Mouse (Mus musculus): ENCODE results near the gene Tmpo. TPM values are rescaled to one million over a fixed set of nuclear protein-coding genes. Genes with fewer than 3 reads are reported as not detected.
A peak's percentile ranks its signal among the peaks of the same experiment; 100 is the strongest.
"Not testable (repeated sequence)": the region's sequence is repeated elsewhere in the genome, so short reads cannot be mapped to it uniquely, and the experiment has no call there.

The Tmpo gene
- total RNA-seq, 2 experiments from 2014 or later, result 56.9 to 66.7 TPM

- DNase-seq, result no peak
- intact Hi-C loops (cut with DNase I; ENCODE audit: low total_unique reads), result no loop called here
These were observed 7.7 kb upstream of the Tmpo start for GRCm38 (mm10) chr10:91188684-91189287.

GRCm38 (mm10) chr10:91187872-91188271 lies 6.8 kb upstream of the Tmpo start:
- intact Hi-C loops (cut with DNase I; ENCODE audit: low total_unique reads), result no loop called here
- peak; percentile 62 for DNase-seq

GRCm38 (mm10) chr10:91187349-91187748 lies 6.2 kb upstream of the Tmpo start:
- no peak for DNase-seq
- intact Hi-C loops (cut with DNase I; ENCODE audit: low total_unique reads), result no loop called here

- intact Hi-C loops (cut with DNase I; ENCODE audit: low total_unique reads), result no loop called here
- no peak for DNase-seq
These were observed 4.6 kb upstream of the Tmpo start for GRCm38 (mm10) chr10:91185721-91186120.

- intact Hi-C loops (cut with DNase I; ENCODE audit: low total_unique reads); DNase-seq: not testable (repeated sequence)
These were observed 3.8 kb upstream of the Tmpo start for GRCm38 (mm10) chr10:91184893-91185292.

GRCm38 (mm10) chr10:91183316-91183715 lies 2.2 kb upstream of the Tmpo start:
- intact Hi-C loops (cut with DNase I; ENCODE audit: low total_unique reads), result no loop called here

GRCm38 (mm10) chr10:91182291-91182990 lies 1.3 kb upstream of the Tmpo start:
- DNase-seq, result no peak
- intact Hi-C loops (cut with DNase I; ENCODE audit: low total_unique reads), result no loop called here

More at GRCm38 (mm10) chr10:91183316-91183715, 2.2 kb upstream of the Tmpo start:
- DNase-seq, result peak; percentile 43

GRCm38 (mm10) chr10:91181461-91182288 lies 560 bp upstream of the Tmpo start:
- peak; percentile 100 for DNase-seq
- intact Hi-C loops (cut with DNase I; ENCODE audit: low total_unique reads), result no loop called here

GRCm38 (mm10) chr10:91180301-91180700 lies 814 bp downstream of the Tmpo start:
- intact Hi-C loops (cut with DNase I; ENCODE audit: low total_unique reads), result no loop called here
- no peak for DNase-seq

GRCm38 (mm10) chr10:91179834-91180233 lies 1.3 kb downstream of the Tmpo start:
- no peak for DNase-seq
- intact Hi-C loops (cut with DNase I; ENCODE audit: low total_unique reads), result no loop called here

- no peak for DNase-seq
- intact Hi-C loops (cut with DNase I; ENCODE audit: low total_unique reads), result no loop called here
These were observed 3.9 kb downstream of the Tmpo start for GRCm38 (mm10) chr10:91177201-91177600.

GRCm38 (mm10) chr10:91172329-91173100 lies 8.6 kb downstream of the Tmpo start:
- no peak for DNase-seq
- intact Hi-C loops (cut with DNase I; ENCODE audit: low total_unique reads), result no loop called here

GRCm38 (mm10) chr10:91171455-91172328 lies 9.4 kb downstream of the Tmpo start:
- DNase-seq, result peak; percentile 89
- intact Hi-C loops (cut with DNase I; ENCODE audit: low total_unique reads), result no loop called here

- intact Hi-C loops (cut with DNase I; ENCODE audit: low total_unique reads), result no loop called here
These were observed 10.1 kb downstream of the Tmpo start for GRCm38 (mm10) chr10:91171041-91171440.

GRCm38 (mm10) chr10:91170143-91170941 lies 10.8 kb downstream of the Tmpo start:
- intact Hi-C loops (cut with DNase I; ENCODE audit: low total_unique reads), result no loop called here
- peak; percentile 89 for DNase-seq

More at GRCm38 (mm10) chr10:91171041-91171440, 10.1 kb downstream of the Tmpo start:
- DNase-seq, result peak; percentile 33

GRCm38 (mm10) chr10:91169414-91170065 lies 11.6 kb downstream of the Tmpo start:
- intact Hi-C loops (cut with DNase I; ENCODE audit: low total_unique reads), result no loop called here
- no peak for DNase-seq

- intact Hi-C loops (cut with DNase I; ENCODE audit: low total_unique reads), result no loop called here
- DNase-seq, result no peak
These were observed 13.8 kb downstream of the Tmpo start for GRCm38 (mm10) chr10:91167352-91167751.
